Mouse (Mus musculus) embryonic facial prominence, embryonic 10.5 days (tissue): Measurements from ENCODE around the gene Ttc25. TPM values are rescaled to one million over a fixed set of nuclear protein-coding genes. Genes with fewer than 3 reads are reported as not detected.
A peak's percentile ranks its signal among the peaks of the same experiment; 100 is the strongest.

Experiments used
- DNase-seq: peaks from one replicate; pipeline ENCODE4 v3.0.0-alpha.2; 2017; ENCODE audit warnings: low spot score
- H3K27ac ChIP-seq: fragments of 300-500 bp; sonication (generic); replicated peaks from 2 replicates; pipeline ENCODE4 v1.5.1; 2016; ENCODE audit warnings: mild to moderate bottlenecking
- H3K27me3 ChIP-seq: fragments of 300-500 bp; sonication (generic); replicated peaks from 2 replicates; pipeline ENCODE4 v1.6.1; 2016; ENCODE audit warnings: low read depth, mild to moderate bottlenecking; ENCODE audit not compliant: poor library complexity, severe bottlenecking
- H3K36me3 ChIP-seq: fragments of 300-500 bp; sonication (generic); replicated peaks from 2 replicates; pipeline ENCODE4 v1.6.1; 2016; ENCODE audit warnings: mild to moderate bottlenecking, moderate library complexity
- H3K4me1 ChIP-seq: fragments of 300-500 bp; sonication (generic); 2 replicates; pipeline ENCODE4 v1.6.1; 2016
- H3K4me3 ChIP-seq: fragments of 300-500 bp; sonication (generic); 2 replicates; pipeline ENCODE4 v1.5.1; 2016; ENCODE audit warnings: mild to moderate bottlenecking, moderate library complexity
- H3K9me3 ChIP-seq: fragments of 300-500 bp; sonication (generic); 2 replicates; pipeline ENCODE4 v1.6.1; 2016; ENCODE audit warnings: mild to moderate bottlenecking
- WGBS: fragments of 180-500 bp; shearing (Covaris S2); methylation state at CpG from one replicate; pipeline ENCODE4 v1.1.7; 2016; 5-methylcytosine and 5-hydroxymethylcytosine counted together
- polyA plus RNA-seq: library from polyadenylated mRNA; unstranded; fragments of >200 nt; fragmentation: Nextera tagmentation; extraction: Ambion mirVana; gene quantifications from 2 replicates; pipeline ENCODE4 v1.2.1, GENCODE M21; 2016

Gene Ttc25
- polyA plus RNA-seq, 1 experiment from 2014 or later, result 1.4 TPM

GRCm38 (mm10) chr11:100564297-100564696 lies 18.9 kb downstream of the Ttc25 start:
- 85% methylated on average over 15 of the region's 15 CpGs for WGBS
- Histone ChIP-seq H3K9me3 (no peaks in the 10 kb centered on the region), H3K27ac (no peak overlapping the region), H3K27me3 (no peaks in the 10 kb centered on the region), H3K4me1 (peaks cover 8% of the 10 kb centered on the region), H3K4me3 (no peak overlapping the region), H3K36me3 (no peaks in the 10 kb centered on the region)
- no peak for DNase-seq

- Histone ChIP-seq H3K4me1 (peaks cover 6% of the 10 kb centered on the region; the same call in 1 of the 2 replicates), H3K27ac (no peak overlapping the region), H3K36me3 (no peaks in the 10 kb centered on the region), H3K27me3 (no peaks in the 10 kb centered on the region), H3K4me3 (no peak overlapping the region), H3K9me3 (no peaks in the 10 kb centered on the region)
- 88% methylated on average over 6 of the region's 6 CpGs for WGBS
- DNase-seq, result no peak
Observed at GRCm38 (mm10) chr11:100564703-100565102, 19.3 kb downstream of the Ttc25 start.

GRCm38 (mm10) chr11:100567229-100567628 lies 21.8 kb downstream of the Ttc25 start:
- H3K36me3 ChIP-seq, result no peaks in the 10 kb centered on the region
- peaks cover 17% of the 10 kb centered on the region for H3K27me3 ChIP-seq
- no peak overlapping the region for H3K27ac ChIP-seq
- no peak overlapping the region for H3K4me3 ChIP-seq
- no peak for DNase-seq
- WGBS, result 84% methylated on average over 5 of the region's 5 CpGs
- no peaks in the 10 kb centered on the region for H3K9me3 ChIP-seq
- peaks cover 25% of the 10 kb centered on the region for H3K4me1 ChIP-seq

DNA sequence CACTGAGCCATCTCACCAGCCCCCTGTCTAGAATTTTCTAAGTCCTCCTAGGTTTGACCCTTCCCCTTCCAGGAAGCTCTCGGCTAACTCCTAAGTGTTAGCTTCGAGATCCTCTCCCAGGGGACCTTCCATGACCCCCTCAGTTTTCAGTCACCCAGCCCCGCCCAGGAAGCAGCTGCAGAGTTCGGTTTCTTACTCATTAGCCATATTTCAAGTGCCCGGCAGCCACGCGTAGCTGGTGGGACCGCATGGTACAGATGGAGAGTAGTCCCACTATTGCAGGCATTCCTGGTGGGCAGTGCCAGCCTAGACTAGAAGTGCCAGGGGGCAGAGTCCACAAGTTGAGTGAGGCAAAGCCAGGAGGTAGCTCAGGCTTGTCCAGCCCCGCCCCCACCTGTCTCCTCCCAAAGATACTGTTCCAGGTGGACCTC lies 22.4 kb downstream of the Ttc25 start:
- H3K36me3 ChIP-seq, result no peaks in the 10 kb centered on the region
- WGBS, result 69% methylated on average over 9 of the region's 9 CpGs
- no peaks in the 10 kb centered on the region for H3K9me3 ChIP-seq
- no peak for DNase-seq
- peaks cover 23% of the 10 kb centered on the region for H3K27me3 ChIP-seq
- peaks cover 25% of the 10 kb centered on the region for H3K4me1 ChIP-seq
- no peak overlapping the region for H3K4me3 ChIP-seq
- no peak overlapping the region for H3K27ac ChIP-seq

DNA sequence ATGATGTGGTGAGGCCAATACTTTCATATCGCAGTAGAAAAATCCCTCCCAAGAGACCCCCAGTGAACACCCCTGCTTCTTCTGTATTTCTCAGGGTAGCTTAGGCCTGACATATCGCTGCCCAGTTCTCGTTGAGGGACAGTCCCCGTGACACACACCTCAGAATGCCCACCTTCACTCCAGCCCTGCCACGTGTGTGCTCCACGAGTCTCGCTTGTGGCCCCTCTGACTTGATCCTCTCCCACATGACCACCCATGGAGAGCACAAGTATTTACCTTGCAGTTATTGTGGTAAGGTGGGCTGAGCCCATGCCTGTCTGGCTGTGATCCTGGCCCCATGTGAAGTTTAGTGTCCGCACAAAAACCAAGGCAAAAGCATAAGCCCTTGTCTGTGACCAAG lies 23.3 kb downstream of the Ttc25 start:
- Histone ChIP-seq H3K9me3 (no peaks in the 10 kb centered on the region), H3K4me3 (no peak overlapping the region), H3K4me1 (peaks cover 25% of the 10 kb centered on the region), H3K27ac (no peak overlapping the region), H3K27me3 (peaks cover 26% of the 10 kb centered on the region), H3K36me3 (no peaks in the 10 kb centered on the region)
- no peak for DNase-seq
- WGBS, result 81% methylated on average over 8 of the region's 8 CpGs

- H3K27me3 ChIP-seq, result peaks cover 26% of the 10 kb centered on the region
- DNase-seq, result no peak
- H3K9me3 ChIP-seq, result no peaks in the 10 kb centered on the region
- no peak overlapping the region for H3K27ac ChIP-seq
- no peaks in the 10 kb centered on the region for H3K36me3 ChIP-seq
- whole genome bisulfite sequencing, result 68% methylated on average over 9 of the region's 9 CpGs
- H3K4me3 ChIP-seq, result no peak overlapping the region
- peaks cover 28% of the 10 kb centered on the region for H3K4me1 ChIP-seq
Observed at GRCm38 (mm10) chr11:100569789-100570188, 24.4 kb downstream of the Ttc25 start.

GRCm38 (mm10) chr11:100570430-100571201 lies 25.2 kb downstream of the Ttc25 start:
- H3K4me3 ChIP-seq, result peak overlapping the region; percentile 30
- H3K27ac ChIP-seq, result no peak overlapping the region
- WGBS, result 16% methylated on average over 8 of the region's 8 CpGs
- peak; percentile 77 for DNase-seq
- peaks cover 30% of the 10 kb centered on the region for H3K27me3 ChIP-seq
- H3K36me3 ChIP-seq, result no peaks in the 10 kb centered on the region
- H3K9me3 ChIP-seq, result no peaks in the 10 kb centered on the region
- H3K4me1 ChIP-seq, result peaks cover 36% of the 10 kb centered on the region

- Histone ChIP-seq H3K27ac (no peak overlapping the region; the same call in 1 of the 2 replicates), H3K36me3 (peaks cover under 1% of the 10 kb centered on the region), H3K9me3 (no peaks in the 10 kb centered on the region), H3K27me3 (peaks cover 35% of the 10 kb centered on the region), H3K4me1 (peaks cover 42% of the 10 kb centered on the region), H3K4me3 (peak overlapping the region; percentile 30)
- peak; percentile 21 for DNase-seq
- 15% methylated on average over 16 of the region's 16 CpGs for WGBS
Observed at GRCm38 (mm10) chr11:100571202-100571567, 25.8 kb downstream of the Ttc25 start.

GRCm38 (mm10) chr11:100574188-100574587 lies 28.8 kb downstream of the Ttc25 start:
- Histone ChIP-seq H3K9me3 (no peaks in the 10 kb centered on the region), H3K4me1 (peaks cover 37% of the 10 kb centered on the region), H3K27me3 (peaks cover 41% of the 10 kb centered on the region), H3K4me3 (peak overlapping the region; percentile 79), H3K27ac (peak overlapping the region; percentile 84; the same call in 1 of the 2 replicates), H3K36me3 (peaks cover 28% of the 10 kb centered on the region)
- no peak for DNase-seq
- 91% methylated on average over 3 of the region's 3 CpGs for WGBS

- Histone ChIP-seq H3K27me3 (peaks cover 41% of the 10 kb centered on the region), H3K4me1 (peaks cover 36% of the 10 kb centered on the region), H3K27ac (peak within 1 kb of the TSS; percentile 84), H3K9me3 (no peaks in the 10 kb centered on the region), H3K4me3 (peak within 1 kb of the TSS; percentile 79), H3K36me3 (peaks cover 35% of the 10 kb centered on the region)
- peak; percentile 86 for DNase-seq
- WGBS, result 2% methylated on average over 47 of the region's 47 CpGs
Observed at GRCm38 (mm10) chr11:100574708-100575483, 29.5 kb downstream of the Ttc25 start, which contains the start of gene Cnp. Gene Cnp, plus strand, starts transcription at chr11:100574904.

GRCm38 (mm10) chr11:100575484-100575855 lies 30.1 kb downstream of the Ttc25 start:
- Histone ChIP-seq H3K4me1 (peaks cover 30% of the 10 kb centered on the region), H3K36me3 (peaks cover 41% of the 10 kb centered on the region), H3K4me3 (peak overlapping the region; percentile 79), H3K9me3 (no peaks in the 10 kb centered on the region), H3K27ac (peak overlapping the region; percentile 84), H3K27me3 (peaks cover 41% of the 10 kb centered on the region)
- peak; percentile 24 for DNase-seq
- WGBS, result 26% methylated on average over 2 of the region's 2 CpGs

DNA sequence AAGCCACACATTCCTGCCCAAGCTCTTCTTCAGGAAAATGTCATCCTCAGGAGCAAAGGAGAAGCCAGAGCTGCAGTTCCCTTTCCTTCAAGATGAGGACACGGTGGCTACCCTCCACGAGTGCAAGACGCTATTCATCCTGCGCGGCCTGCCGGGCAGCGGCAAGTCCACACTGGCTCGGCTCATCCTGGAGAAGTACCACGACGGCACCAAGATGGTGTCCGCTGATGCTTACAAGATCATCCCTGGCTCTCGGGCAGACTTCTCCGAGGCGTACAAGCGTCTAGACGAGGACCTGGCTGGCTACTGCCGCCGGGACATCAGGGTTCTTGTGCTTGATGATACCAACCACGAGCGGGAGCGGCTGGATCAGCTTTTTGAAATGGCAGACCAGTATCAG lies 30.8 kb downstream of the Ttc25 start:
- peak overlapping the region; percentile 79; the same call in 1 of the 2 replicates for H3K4me3 ChIP-seq

More for the DNA sequence above, 30.8 kb downstream of the Ttc25 start:
- Histone ChIP-seq H3K4me1 (peaks cover 22% of the 10 kb centered on the region), H3K27ac (0 out of 2 replicates have a peak overlapping the region, but pooled peaks have one; percentile 19), H3K9me3 (no peaks in the 10 kb centered on the region), H3K27me3 (peaks cover 34% of the 10 kb centered on the region), H3K36me3 (peaks cover 49% of the 10 kb centered on the region)
- WGBS, result 68% methylated on average over 21 of the region's 21 CpGs
- DNase-seq, result no peak
